Mouse (Mus musculus): ENCODE measurements around the gene Defb47.

Gene Defb47

DNA sequence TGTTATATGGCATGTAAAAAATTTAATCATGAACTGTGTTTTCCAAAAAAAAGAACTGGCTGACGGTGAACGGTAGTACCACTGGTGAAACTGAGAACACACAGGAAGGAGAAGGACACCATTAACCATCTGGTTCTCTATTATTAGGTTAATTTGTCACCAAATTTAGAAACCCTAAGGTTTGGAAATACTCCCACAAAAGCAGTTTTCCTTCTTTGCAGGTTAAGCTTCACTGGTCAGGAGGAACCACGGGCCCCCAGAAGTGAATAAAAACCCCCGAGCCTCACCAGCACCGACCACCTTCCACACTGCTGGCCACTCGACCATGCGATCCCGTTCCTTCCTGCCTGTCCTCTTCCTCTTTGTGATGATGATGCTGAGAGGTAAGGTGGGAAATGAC, at the start of gene Defb47:
Defb47 (plus strand) TSS at position 301 of the 400 bp plus-strand sequence.
- no peak for DNase-seq (ENCODE audit: low read depth, low spot score)

DNA sequence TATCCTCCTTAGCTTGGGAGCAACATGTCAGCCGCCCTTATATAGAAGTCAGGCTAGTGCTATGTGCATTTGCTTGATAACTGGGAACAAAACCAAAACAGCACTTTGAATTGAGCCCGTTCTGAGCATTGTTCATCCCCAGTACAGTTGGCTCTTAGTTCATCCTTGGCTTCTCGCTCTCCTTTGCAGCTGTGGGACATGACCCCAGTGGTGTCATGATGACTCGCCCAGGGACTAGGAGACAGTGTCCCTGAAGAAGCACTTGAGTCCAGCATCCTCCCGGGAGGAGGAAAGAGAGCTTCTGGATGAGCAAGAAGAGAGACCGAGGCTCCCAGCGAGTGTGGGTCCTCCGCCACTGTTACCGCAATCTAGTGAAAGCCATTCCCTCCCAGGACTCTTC, 41.8 kb upstream of the Defb47 start:
- no peak for DNase-seq (ENCODE audit: low read depth, low spot score)

- DNase-seq (ENCODE audit: low read depth, low spot score) = no peak
These were observed 34.2 kb upstream of the Defb47 start for GRCm38 (mm10) chr14:62963632-62964031.

DNA sequence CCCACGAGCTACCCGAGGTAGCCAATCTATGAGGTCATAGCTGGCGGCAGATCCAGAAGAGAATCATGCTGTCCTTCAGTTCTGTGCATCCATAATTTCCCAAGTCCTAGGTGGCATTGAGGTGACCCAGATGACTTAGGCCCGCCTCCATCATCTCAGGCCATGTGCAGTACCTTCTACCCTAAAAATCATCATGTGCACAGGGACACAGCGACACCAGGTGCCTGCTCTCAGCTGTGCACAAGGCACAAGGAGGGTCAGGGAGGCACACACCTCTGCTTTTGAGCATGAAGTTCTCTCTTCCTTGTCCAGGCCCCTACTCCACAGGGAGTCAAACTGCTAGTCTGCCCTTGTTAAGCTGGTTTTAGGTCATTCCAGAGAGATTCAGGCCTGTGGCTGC, 32.5 kb upstream of the Defb47 start:
- DNase-seq (ENCODE audit: low read depth, low spot score) = no peak

- DNase-seq (ENCODE audit: low read depth, low spot score) = no peak
These were observed 31.9 kb upstream of the Defb47 start for GRCm38 (mm10) chr14:62965811-62966520.

DNA sequence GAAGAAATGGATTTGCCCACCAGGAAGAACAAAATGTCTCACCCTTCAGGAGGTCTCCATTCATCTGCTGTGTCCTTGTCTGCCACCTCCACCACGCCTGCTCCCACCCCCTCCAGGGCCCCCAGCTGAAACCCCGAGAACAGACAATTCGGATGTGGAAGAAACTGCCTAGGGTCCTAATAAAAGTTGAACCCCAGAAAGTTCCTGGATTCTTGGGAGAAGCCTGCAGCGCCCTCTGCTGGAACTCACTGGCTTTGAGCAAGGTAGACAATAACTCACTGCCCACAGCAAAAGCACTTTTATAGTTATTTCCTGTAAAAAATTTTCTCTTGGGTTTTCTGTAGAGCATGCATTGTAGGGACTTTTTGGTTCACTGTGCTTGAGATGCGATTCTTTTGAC, 22.8 kb upstream of the Defb47 start:
- DNase-seq (ENCODE audit: low read depth, low spot score) = no peak

- no peak for DNase-seq (ENCODE audit: low read depth, low spot score)
These were observed 18.1 kb upstream of the Defb47 start for GRCm38 (mm10) chr14:62979815-62980214.

DNA sequence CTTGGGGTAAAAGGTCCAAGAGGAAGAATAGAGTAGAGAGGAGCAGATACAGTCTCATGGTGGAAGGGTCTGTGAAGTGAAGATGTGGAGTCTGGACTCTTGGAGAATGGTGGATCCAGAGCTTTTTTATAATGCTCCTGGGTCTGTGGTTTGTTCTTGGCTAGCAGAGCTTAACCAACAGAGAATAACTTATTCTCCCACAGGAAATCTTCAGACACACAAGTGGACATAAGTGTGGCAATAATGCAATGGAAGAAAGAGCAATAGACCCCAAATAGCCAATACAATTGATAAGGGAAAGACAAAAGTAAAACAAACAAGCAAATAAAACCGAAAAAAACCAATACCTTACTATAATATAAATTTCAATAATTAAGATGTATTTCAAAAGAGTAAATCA, 13.5 kb upstream of the Defb47 start, which contains the start of gene Defb48:
Defb48 (minus strand) TSS at position 101 of the 400 bp plus-strand sequence.
- DNase-seq (ENCODE audit: low read depth, low spot score) = no peak

- no peak for DNase-seq (ENCODE audit: low read depth, low spot score)
These were observed 6.6 kb upstream of the Defb47 start for GRCm38 (mm10) chr14:62991271-62991670.

GRCm38 (mm10) chr14:62991849-62992510, 5.9 kb upstream of the Defb47 start:
- no peak for DNase-seq (ENCODE audit: low read depth, low spot score)

GRCm38 (mm10) chr14:62998977-62999376, 1.1 kb downstream of the Defb47 start:
- no peak for DNase-seq (ENCODE audit: low read depth, low spot score)

DNA sequence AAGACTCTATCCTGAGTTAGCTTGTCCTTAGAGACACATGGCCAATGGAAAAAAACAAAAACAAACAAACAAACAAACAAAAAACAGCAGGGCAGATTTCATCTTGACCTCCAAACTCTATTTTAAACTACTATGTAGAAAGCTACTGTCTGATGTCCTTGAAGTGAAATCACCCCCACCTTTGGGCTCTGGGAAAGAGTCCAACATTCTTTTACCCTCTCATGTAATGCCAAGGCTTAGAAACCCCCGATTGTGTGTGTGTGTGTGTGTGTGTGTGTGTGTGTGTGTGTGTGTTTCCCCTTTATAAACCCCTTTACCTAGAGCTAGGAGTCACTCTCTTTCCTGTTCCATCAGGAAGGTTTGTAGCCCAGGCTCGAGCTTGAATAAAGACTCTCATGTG, 4.7 kb downstream of the Defb47 start:
- no peak for DNase-seq (ENCODE audit: low read depth, low spot score)

GRCm38 (mm10) chr14:63011471-63011870, 13.6 kb downstream of the Defb47 start, which contains the start of gene Defb43:
TSS of gene Defb43 (plus strand) at chr14:63011771.
- no peak for DNase-seq (ENCODE audit: low read depth, low spot score)

GRCm38 (mm10) chr14:63013082-63013481, 15.2 kb downstream of the Defb47 start:
- DNase-seq (ENCODE audit: low read depth, low spot score) = no peak

DNA sequence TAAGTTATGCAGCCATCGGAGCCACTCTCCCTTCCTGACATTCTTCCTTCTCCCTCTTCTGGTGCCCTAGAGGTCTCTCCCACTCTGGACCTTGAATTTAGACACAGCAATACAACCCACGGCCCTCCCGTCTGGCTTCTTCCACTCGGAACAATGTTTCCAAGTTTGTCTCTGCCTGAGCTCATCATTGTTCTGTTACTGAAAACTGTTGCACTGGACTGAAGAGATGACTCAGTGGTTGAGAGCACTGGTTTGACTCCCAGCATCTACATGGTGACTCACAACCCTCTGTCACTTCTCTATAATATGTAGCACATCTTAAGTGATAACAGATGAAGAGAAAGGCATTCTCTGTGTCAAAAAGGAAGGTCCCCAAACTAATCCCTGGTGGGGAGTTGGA, 16.8 kb downstream of the Defb47 start:
- no peak for DNase-seq (ENCODE audit: low read depth, low spot score)

- no peak for DNase-seq (ENCODE audit: low read depth, low spot score)
These were observed 22.8 kb downstream of the Defb47 start for GRCm38 (mm10) chr14:63020524-63021156.

GRCm38 (mm10) chr14:63046691-63047090, 48.8 kb downstream of the Defb47 start, which contains the start of gene Defb42:
TSS of gene Defb42 (plus strand) at chr14:63046991.
- DNase-seq (ENCODE audit: low read depth, low spot score) = no peak

DNA sequence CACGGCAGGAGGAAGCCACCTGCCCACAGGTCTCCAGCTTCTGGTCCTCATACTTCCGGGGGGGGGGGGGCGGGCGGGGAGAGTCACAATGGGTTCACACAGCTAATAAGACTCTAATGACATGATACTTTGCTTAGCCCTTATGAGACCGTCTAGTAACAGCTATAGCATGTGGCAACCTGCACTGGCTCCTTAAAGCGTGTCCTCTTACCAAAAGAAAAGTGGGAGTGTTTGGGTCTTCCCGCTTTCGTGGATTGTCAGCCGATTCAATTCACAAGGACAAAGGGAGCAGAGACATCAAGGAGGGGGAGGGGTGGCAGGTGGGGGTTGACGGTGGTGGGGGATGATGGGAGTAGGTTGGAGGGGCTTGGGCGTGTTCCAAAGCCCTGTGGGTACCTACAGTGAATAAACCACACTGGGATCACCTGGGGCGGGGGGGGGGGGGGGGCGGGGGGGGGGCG, 52.1 kb downstream of the Defb47 start, which contains the start of gene Defb30:
Defb30 (minus strand) TSS at position 51 of the 461 bp plus-strand sequence.
- no peak for DNase-seq (ENCODE audit: low read depth, low spot score)
